Mouse (Mus musculus) urinary bladder, adult 18-20 months (tissue): ENCODE data around the gene Olfr765.
"Not testable (repeated sequence)": the region's sequence is repeated elsewhere in the genome, so short reads cannot be mapped to it uniquely, and the experiment has no call there.

ENCODE experiments used
- DNase-seq, 2 experiments: peaks; one replicate each; pipeline ENCODE4 v3.0.0; 2022; ENCODE audit warnings: low spot score in 2 of 2, mixed read lengths in 2 of 2

Olfr765 gene

DNA sequence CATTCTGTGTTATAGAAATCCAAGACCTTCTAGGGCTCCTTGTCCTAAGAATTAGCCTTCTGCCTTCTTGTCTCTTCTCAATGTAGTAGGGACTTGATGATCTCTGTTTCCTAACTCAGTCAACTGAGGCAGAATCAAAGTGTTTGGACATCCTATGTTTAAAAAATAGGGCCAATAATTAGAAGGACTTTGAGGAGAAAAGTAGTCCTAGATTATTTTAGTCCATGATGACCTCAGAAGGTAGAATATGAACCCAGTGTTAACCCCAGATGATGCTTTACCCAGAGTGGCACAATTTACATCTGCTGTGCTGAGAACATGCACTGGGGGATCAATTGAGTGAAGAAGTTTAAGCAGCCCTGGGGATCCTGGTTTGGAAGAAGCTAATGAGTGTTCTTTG lies at the start of gene Olfr765:
Gene Olfr765 (minus strand): TSS at position 101 of the 400 bp plus-strand sequence.
- DNase-seq = not testable (repeated sequence)

DNA sequence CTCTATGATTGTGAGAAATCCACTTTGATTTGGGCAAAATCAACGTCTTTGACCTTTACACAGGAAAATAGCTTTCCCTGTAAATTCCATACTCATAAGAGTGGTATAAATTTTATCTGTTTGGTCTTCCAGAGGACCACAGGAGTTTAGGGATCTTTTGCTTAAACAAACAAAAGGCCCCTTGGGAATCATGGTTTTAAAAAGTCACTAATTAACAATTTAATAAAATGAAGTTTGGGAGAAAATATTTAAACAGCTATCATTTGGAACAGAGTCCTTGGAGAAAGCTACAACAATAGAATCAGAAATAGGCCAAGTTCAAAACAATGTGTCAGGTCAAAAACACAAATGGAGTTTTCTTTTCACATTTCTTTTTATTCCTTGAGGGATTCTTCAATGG lies 49.5 kb upstream of the Olfr765 start, which contains the start of gene Olfr768:
Gene Olfr768 (minus strand): TSS at position 101 of the 400 bp plus-strand sequence.
- DNase-seq = no peak

DNA sequence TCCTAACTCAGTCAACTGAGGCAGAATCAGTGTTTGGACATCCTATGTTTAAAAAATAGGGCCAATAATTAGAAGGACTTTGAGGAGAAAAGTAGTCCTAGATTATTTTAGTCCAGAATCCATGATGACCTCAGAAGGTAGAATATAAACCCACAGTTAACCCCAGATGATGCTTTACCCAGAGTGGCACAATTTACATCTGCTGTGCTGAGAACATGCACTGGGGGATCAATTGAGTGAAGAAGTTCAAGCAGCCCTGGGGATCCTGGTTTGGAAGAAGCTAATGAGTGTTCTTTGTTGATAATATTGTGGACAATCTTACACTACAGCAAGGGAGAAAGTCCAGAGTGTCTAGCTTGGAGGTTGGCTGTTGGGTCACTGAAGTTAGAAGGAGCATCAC lies 33.0 kb upstream of the Olfr765 start, which contains the start of gene Olfr767:
Gene Olfr767 (minus strand): TSS at position 101 of the 400 bp plus-strand sequence.
- DNase-seq = not testable (repeated sequence)

GRCm38 (mm10) chr10:129068877-129069276 lies 19.1 kb upstream of the Olfr765 start, which contains the start of gene Olfr766-ps1:
Gene Olfr766-ps1 (minus strand): TSS chr10:129068977.
- no peak for DNase-seq

- no peak for DNase-seq
These were observed 10.0 kb downstream of the Olfr765 start, which contains the start of gene Olfr764-ps1 for GRCm38 (mm10) chr10:129039796-129040195. Gene Olfr764-ps1 (minus strand): TSS chr10:129039896.

- no peak for DNase-seq
These were observed 21.5 kb downstream of the Olfr765 start for GRCm38 (mm10) chr10:129028343-129028742.

- DNase-seq = no peak
These were observed 23.7 kb downstream of the Olfr765 start for GRCm38 (mm10) chr10:129026018-129026662.

DNA sequence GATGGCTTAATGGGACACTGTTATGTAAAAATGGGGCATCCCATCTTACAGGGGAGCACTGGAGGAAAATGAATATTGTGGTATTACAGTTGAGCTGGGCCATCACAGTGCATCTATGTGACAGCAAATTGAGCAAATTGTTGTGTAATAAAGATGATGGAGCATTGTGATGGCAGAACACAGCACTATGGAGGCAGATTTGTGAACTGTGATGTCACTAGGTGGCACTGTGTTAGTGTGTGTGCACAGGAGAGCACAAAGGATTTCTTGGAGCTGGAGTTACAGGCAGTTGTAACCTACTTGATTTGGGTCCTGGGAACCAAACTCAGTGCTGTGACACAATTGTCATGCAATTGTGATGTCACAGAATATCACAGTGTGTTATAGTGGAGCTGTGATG lies 26.5 kb downstream of the Olfr765 start:
- no peak for DNase-seq

- no peak for DNase-seq
These were observed 35.3 kb downstream of the Olfr765 start for GRCm38 (mm10) chr10:129014477-129014876.

- DNase-seq = not testable (repeated sequence)
These were observed 38.3 kb downstream of the Olfr765 start for GRCm38 (mm10) chr10:129011511-129011910.

DNA sequence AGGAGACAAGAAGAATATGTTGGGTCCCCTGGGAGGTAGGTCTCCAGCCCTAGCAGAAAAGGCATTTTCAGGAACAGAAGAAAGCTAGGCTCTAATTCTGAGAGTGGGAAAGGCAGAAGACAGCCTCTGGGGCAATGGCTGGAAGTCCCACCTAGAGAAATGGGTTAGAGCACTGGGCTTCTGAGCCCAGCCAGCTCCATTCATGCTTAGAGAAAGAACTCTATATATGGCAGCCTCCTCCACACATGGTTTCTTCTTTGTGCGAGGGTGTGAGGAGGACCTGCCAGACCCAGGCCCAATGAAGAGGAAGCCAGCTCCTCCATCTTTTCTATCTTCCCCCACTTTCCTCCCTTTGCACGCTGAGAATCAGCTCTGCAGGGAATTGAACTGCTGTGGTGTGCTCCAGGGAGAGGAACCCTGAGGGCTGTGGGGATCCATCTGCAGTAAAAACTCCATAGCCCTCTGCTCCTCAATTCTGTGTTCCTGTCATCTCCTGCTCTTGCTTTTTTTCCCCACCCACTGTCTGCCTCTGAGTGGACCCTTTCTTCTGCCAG lies 39.4 kb downstream of the Olfr765 start, which contains the start of gene Olfr763:
Gene Olfr763 (plus strand): TSS at position 504 of the 554 bp plus-strand sequence.
- DNase-seq = no peak

DNA sequence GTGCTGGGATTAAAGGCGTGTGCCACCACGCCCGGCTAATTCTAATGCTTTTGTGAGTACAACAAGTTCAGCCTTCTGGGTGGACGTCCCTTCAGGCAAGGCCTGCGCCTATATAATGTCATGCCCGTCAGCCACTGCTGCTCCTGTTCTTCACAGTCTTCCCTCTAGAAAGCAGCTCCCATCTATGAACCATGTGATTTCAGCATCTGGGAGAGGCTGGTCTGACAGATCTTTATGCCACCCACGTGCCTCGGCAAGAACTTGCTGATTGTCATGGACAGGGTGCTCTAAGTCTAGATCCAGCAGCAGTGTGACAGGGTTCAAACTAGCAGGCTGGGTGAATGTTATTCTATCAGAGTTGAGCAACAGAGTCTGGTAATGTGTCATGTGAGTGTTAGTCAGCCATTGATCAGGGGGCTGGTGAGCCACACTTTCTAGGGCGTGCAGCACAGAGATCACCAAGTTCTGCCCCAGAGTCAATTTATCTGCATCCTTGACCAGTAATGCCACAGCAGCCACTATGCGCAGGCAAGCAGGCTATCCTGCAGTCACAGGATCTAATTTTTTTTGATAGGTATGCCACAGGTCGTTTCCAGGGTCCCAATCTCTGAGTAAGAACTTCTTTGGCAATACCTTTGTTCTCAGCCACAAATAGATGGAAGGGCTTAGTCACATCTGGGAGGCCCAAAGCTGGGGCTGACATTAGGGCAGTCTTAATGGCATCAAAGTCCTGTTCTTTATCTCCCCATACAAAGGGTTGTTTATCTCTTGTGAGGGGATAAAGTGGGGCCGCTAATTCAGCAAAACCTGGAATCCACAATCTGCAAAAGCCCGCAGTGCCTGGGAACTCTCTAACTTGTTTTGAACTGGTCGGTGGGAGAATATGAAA lies 45.5 kb downstream of the Olfr765 start:
- no peak for DNase-seq

GRCm38 (mm10) chr10:128996523-128997040 lies 53.2 kb downstream of the Olfr765 start:
- no peak for DNase-seq

GRCm38 (mm10) chr10:128995796-128996195 lies 54.0 kb downstream of the Olfr765 start:
- no peak for DNase-seq
